Mouse (Mus musculus): ENCODE measurements at regions not wholly inside any gene's neighbourhood (a gene's known extent, or its start where the extent isn't known, plus 50 kb on each side); places are given as distances from the start of the nearest gene placed in this dataset.
A peak's percentile ranks its signal among the peaks of the same experiment; 100 is the strongest.

- no peaks in the 10 kb centered on the region for H3K36me3 ChIP-seq (ENCODE audit: insufficient read depth, low read length)
- H3K9ac ChIP-seq (replicated peaks; ENCODE audit: low read length): no peak overlapping the region
- no peak for ATAC-seq (ENCODE audit: low FRiP score, low TSS enrichment)
- H3K4me2 ChIP-seq (replicated peaks; ENCODE audit: low read depth, low read length): no peak overlapping the region
- no peak overlapping the region for H3K4me3 ChIP-seq (ENCODE audit: low read length)
- no peak overlapping the region for H3K27ac ChIP-seq (ENCODE audit: low read length)
- H3K9me3 ChIP-seq (ENCODE audit: low read length): no peaks in the 10 kb centered on the region
- 55% methylated on average over 7 of the region's 7 CpGs for WGBS
- H3K4me1 ChIP-seq (ENCODE audit: insufficient read depth, low read length): peaks cover 22% of the 10 kb centered on the region
- no peaks in the 10 kb centered on the region for H3K27me3 ChIP-seq (ENCODE audit: insufficient read depth, low read length)
Measured at GRCm38 (mm10) chr10:60928646-60929045, 97.3 kb upstream of the Unc5b start.

GRCm38 (mm10) chr10:60928164-60928563, 96.8 kb upstream of the Unc5b start:
- WGBS: 60% methylated on average over 8 of the region's 8 CpGs
- H3K27me3 ChIP-seq (ENCODE audit: insufficient read depth, low read length): no peaks in the 10 kb centered on the region
- H3K36me3 ChIP-seq (ENCODE audit: insufficient read depth, low read length): no peaks in the 10 kb centered on the region
- H3K4me2 ChIP-seq (replicated peaks; ENCODE audit: low read depth, low read length): no peak overlapping the region
- no peak overlapping the region for H3K4me3 ChIP-seq (ENCODE audit: low read length)
- H3K9ac ChIP-seq (replicated peaks; ENCODE audit: low read length): no peak overlapping the region
- H3K9me3 ChIP-seq (ENCODE audit: low read length): no peaks in the 10 kb centered on the region
- H3K4me1 ChIP-seq (ENCODE audit: insufficient read depth, low read length): peaks cover 19% of the 10 kb centered on the region
- no peak overlapping the region for H3K27ac ChIP-seq (ENCODE audit: low read length)
- ATAC-seq (ENCODE audit: low FRiP score, low TSS enrichment): no peak

- H3K4me2 ChIP-seq (replicated peaks; ENCODE audit: low read depth, low read length): no peak overlapping the region
- 81% methylated on average over 12 of the region's 12 CpGs for WGBS
- H3K9me3 ChIP-seq (ENCODE audit: low read length): no peaks in the 10 kb centered on the region
- H3K27ac ChIP-seq (ENCODE audit: low read length): no peak overlapping the region
- no peak overlapping the region for H3K4me3 ChIP-seq (ENCODE audit: low read length)
- ATAC-seq (ENCODE audit: low FRiP score, low TSS enrichment): no peak
- H3K27me3 ChIP-seq (ENCODE audit: insufficient read depth, low read length): no peaks in the 10 kb centered on the region
- no peaks in the 10 kb centered on the region for H3K36me3 ChIP-seq (ENCODE audit: insufficient read depth, low read length)
- peaks cover 10% of the 10 kb centered on the region; the same call in 1 of the 2 replicates for H3K4me1 ChIP-seq (ENCODE audit: insufficient read depth, low read length)
- no peak overlapping the region for H3K9ac ChIP-seq (replicated peaks; ENCODE audit: low read length)
Measured at GRCm38 (mm10) chr10:60926632-60927031, 95.3 kb upstream of the Unc5b start.

GRCm38 (mm10) chr10:60925644-60926043, 94.3 kb upstream of the Unc5b start:
- 38% methylated on average over 2 of the region's 2 CpGs for WGBS
- peak; percentile 28; the same call in 1 of the 2 replicates for ATAC-seq (ENCODE audit: low FRiP score, low TSS enrichment)
- H3K27me3 ChIP-seq (ENCODE audit: insufficient read depth, low read length): no peaks in the 10 kb centered on the region
- H3K4me1 ChIP-seq (ENCODE audit: insufficient read depth, low read length): peaks cover 10% of the 10 kb centered on the region; the same call in 1 of the 2 replicates
- H3K27ac ChIP-seq (ENCODE audit: low read length): no peak overlapping the region
- no peak overlapping the region for H3K9ac ChIP-seq (replicated peaks; ENCODE audit: low read length)
- no peaks in the 10 kb centered on the region for H3K9me3 ChIP-seq (ENCODE audit: low read length)
- H3K4me3 ChIP-seq (ENCODE audit: low read length): no peak overlapping the region
- no peak overlapping the region for H3K4me2 ChIP-seq (replicated peaks; ENCODE audit: low read depth, low read length)
- H3K36me3 ChIP-seq (ENCODE audit: insufficient read depth, low read length): no peaks in the 10 kb centered on the region

GRCm38 (mm10) chr10:60925198-60925597, 93.8 kb upstream of the Unc5b start:
- WGBS: 39% methylated on average over 2 of the region's 2 CpGs
- no peak for ATAC-seq (ENCODE audit: low FRiP score, low TSS enrichment)

GRCm38 (mm10) chr10:60923806-60924205, 92.4 kb upstream of the Unc5b start:
- H3K4me1 ChIP-seq (ENCODE audit: insufficient read depth, low read length): peaks cover 6% of the 10 kb centered on the region; the same call in 1 of the 2 replicates

More at GRCm38 (mm10) chr10:60925198-60925597, 93.8 kb upstream of the Unc5b start:
- peaks cover 10% of the 10 kb centered on the region; the same call in 1 of the 2 replicates for H3K4me1 ChIP-seq (ENCODE audit: insufficient read depth, low read length)
- H3K27me3 ChIP-seq (ENCODE audit: insufficient read depth, low read length): no peaks in the 10 kb centered on the region
- H3K9me3 ChIP-seq (ENCODE audit: low read length): no peaks in the 10 kb centered on the region
- no peaks in the 10 kb centered on the region for H3K36me3 ChIP-seq (ENCODE audit: insufficient read depth, low read length)
- no peak overlapping the region for H3K4me2 ChIP-seq (replicated peaks; ENCODE audit: low read depth, low read length)
- H3K27ac ChIP-seq (ENCODE audit: low read length): no peak overlapping the region
- H3K9ac ChIP-seq (replicated peaks; ENCODE audit: low read length): no peak overlapping the region
- no peak overlapping the region for H3K4me3 ChIP-seq (ENCODE audit: low read length)

GRCm38 (mm10) chr10:60920621-60921020, 89.2 kb upstream of the Unc5b start:
- 82% methylated on average over 1 of the region's 1 CpGs for WGBS
- Histone ChIP-seq H3K4me2 (replicated peaks; ENCODE audit: low read depth, low read length) (no peak overlapping the region), H3K4me3 (ENCODE audit: low read length) (no peak overlapping the region), H3K27me3 (ENCODE audit: insufficient read depth, low read length) (no peaks in the 10 kb centered on the region), H3K9ac (replicated peaks; ENCODE audit: low read length) (no peak overlapping the region), H3K36me3 (ENCODE audit: insufficient read depth, low read length) (no peaks in the 10 kb centered on the region), H3K4me1 (ENCODE audit: insufficient read depth, low read length) (peaks cover 4% of the 10 kb centered on the region; the same call in 1 of the 2 replicates), H3K27ac (ENCODE audit: low read length) (no peak overlapping the region), H3K9me3 (ENCODE audit: low read length) (no peaks in the 10 kb centered on the region)
- ATAC-seq (ENCODE audit: low FRiP score, low TSS enrichment): no peak

More at GRCm38 (mm10) chr10:60923806-60924205, 92.4 kb upstream of the Unc5b start:
- H3K9ac ChIP-seq (replicated peaks; ENCODE audit: low read length): no peak overlapping the region
- no peak overlapping the region for H3K27ac ChIP-seq (ENCODE audit: low read length)
- no peak overlapping the region for H3K4me3 ChIP-seq (ENCODE audit: low read length)
- 54% methylated on average over 11 of the region's 11 CpGs for WGBS
- no peaks in the 10 kb centered on the region for H3K9me3 ChIP-seq (ENCODE audit: low read length)
- H3K4me2 ChIP-seq (replicated peaks; ENCODE audit: low read depth, low read length): no peak overlapping the region
- H3K27me3 ChIP-seq (ENCODE audit: insufficient read depth, low read length): no peaks in the 10 kb centered on the region
- no peak for ATAC-seq (ENCODE audit: low FRiP score, low TSS enrichment)
- H3K36me3 ChIP-seq (ENCODE audit: insufficient read depth, low read length): no peaks in the 10 kb centered on the region

- Histone ChIP-seq H3K27me3 (ENCODE audit: insufficient read depth, low read length) (no peaks in the 10 kb centered on the region), H3K9me3 (ENCODE audit: low read length) (no peaks in the 10 kb centered on the region), H3K4me1 (ENCODE audit: insufficient read depth, low read length) (no peaks in the 10 kb centered on the region), H3K4me3 (ENCODE audit: low read length) (no peak overlapping the region), H3K27ac (ENCODE audit: low read length) (no peak overlapping the region), H3K4me2 (replicated peaks; ENCODE audit: low read depth, low read length) (no peak overlapping the region), H3K36me3 (ENCODE audit: insufficient read depth, low read length) (no peaks in the 10 kb centered on the region), H3K9ac (replicated peaks; ENCODE audit: low read length) (no peak overlapping the region)
- WGBS: 36% methylated on average over 8 of the region's 8 CpGs
- no peak for ATAC-seq (ENCODE audit: low FRiP score, low TSS enrichment)
Measured at GRCm38 (mm10) chr10:60918020-60918419, 86.6 kb upstream of the Unc5b start.

- Histone ChIP-seq H3K27me3 (ENCODE audit: insufficient read depth, low read length) (no peaks in the 10 kb centered on the region), H3K9me3 (ENCODE audit: low read length) (no peaks in the 10 kb centered on the region), H3K4me3 (ENCODE audit: low read length) (no peak overlapping the region), H3K9ac (replicated peaks; ENCODE audit: low read length) (no peak overlapping the region), H3K36me3 (ENCODE audit: insufficient read depth, low read length) (no peaks in the 10 kb centered on the region), H3K27ac (ENCODE audit: low read length) (no peak overlapping the region), H3K4me1 (ENCODE audit: insufficient read depth, low read length) (no peaks in the 10 kb centered on the region), H3K4me2 (replicated peaks; ENCODE audit: low read depth, low read length) (no peak overlapping the region)
- 20% methylated on average over 7 of the region's 7 CpGs for WGBS
- no peak for ATAC-seq (ENCODE audit: low FRiP score, low TSS enrichment)
Measured at GRCm38 (mm10) chr10:60914391-60914790, 83.0 kb upstream of the Unc5b start.

- 83% methylated on average over 11 of the region's 11 CpGs for WGBS
- H3K9me3 ChIP-seq (ENCODE audit: low read length): no peaks in the 10 kb centered on the region
Measured at GRCm38 (mm10) chr10:60913456-60913900, 82.1 kb upstream of the Unc5b start.

More at GRCm38 (mm10) chr10:60913456-60913900, 82.1 kb upstream of the Unc5b start:
- H3K9ac ChIP-seq (replicated peaks; ENCODE audit: low read length): no peak overlapping the region
- H3K36me3 ChIP-seq (ENCODE audit: insufficient read depth, low read length): no peaks in the 10 kb centered on the region
- no peak for ATAC-seq (ENCODE audit: low FRiP score, low TSS enrichment)
- H3K4me1 ChIP-seq (ENCODE audit: insufficient read depth, low read length): no peaks in the 10 kb centered on the region
- H3K27ac ChIP-seq (ENCODE audit: low read length): no peak overlapping the region
- H3K27me3 ChIP-seq (ENCODE audit: insufficient read depth, low read length): no peaks in the 10 kb centered on the region
- no peak overlapping the region for H3K4me2 ChIP-seq (replicated peaks; ENCODE audit: low read depth, low read length)
- H3K4me3 ChIP-seq (ENCODE audit: low read length): no peak overlapping the region

Data from kidney, embryonic 16.5 days (tissue).